Mouse (Mus musculus): ENCODE measurements around the gene Kcnh1.

GRCm38 (mm10) chr1:192269911-192270310 lies 79.3 kb downstream of the Kcnh1 start:
- TF ChIP-seq GATA1 (IDR thresholded peaks at IDR 0.05; ENCODE audit: low read length): no peak
- TF ChIP-seq TAL1 (IDR thresholded peaks at IDR 0.05; ENCODE audit: low read length): no peak
